Mouse (Mus musculus) heart, postnatal 0 days (tissue): ENCODE measurements around the gene Pafah1b1. TPM values are rescaled to one million over a fixed set of nuclear protein-coding genes. Genes with fewer than 3 reads are reported as not detected.

ENCODE experiments used
- ATAC-seq: fragments of 200-750 bp; cut with Nextera tagmentation; 2 replicates; pipeline ENCODE4 v1.8.0; 2017; ENCODE audit warnings: low read depth, moderate number of reproducible peaks, moderate library complexity; ENCODE audit not compliant: insufficient read depth
- DNase-seq: peaks from one replicate; pipeline ENCODE4 v3.0.0-alpha.2; 2016; ENCODE audit warnings: low spot score
- H3K27ac ChIP-seq: fragments of 300-500 bp; sonication (generic); 2 replicates; pipeline ENCODE4 v1.5.1; 2014; ENCODE audit warnings: low read depth, mild to moderate bottlenecking
- H3K27me3 ChIP-seq: fragments of 300-500 bp; sonication (generic); 2 replicates; pipeline ENCODE4 v1.6.1; 2014; ENCODE audit warnings: low read length, mixed read lengths; ENCODE audit not compliant: control insufficient read depth, insufficient read depth
- H3K36me3 ChIP-seq: fragments of 300-500 bp; sonication (generic); replicated peaks from 2 replicates; pipeline ENCODE4 v1.6.1; 2014; ENCODE audit warnings: low read length, mixed read lengths; ENCODE audit not compliant: control insufficient read depth, insufficient read depth
- H3K4me1 ChIP-seq: fragments of 300-500 bp; sonication (generic); 2 replicates; pipeline ENCODE4 v1.6.1; 2014; ENCODE audit warnings: antibody characterized with exemption; ENCODE audit not compliant: control insufficient read depth, insufficient read depth
- H3K4me2 ChIP-seq: fragments of 300-500 bp; sonication (generic); 2 replicates; pipeline ENCODE4 v1.6.1; 2014; ENCODE audit warnings: low read depth, mild to moderate bottlenecking, low read length, moderate library complexity
- H3K4me3 ChIP-seq: fragments of 300-500 bp; sonication (generic); 2 replicates; pipeline ENCODE4 v1.5.1; 2014; ENCODE audit warnings: low read depth, low read length
- H3K9ac ChIP-seq: fragments of 300-500 bp; sonication (generic); replicated peaks from 2 replicates; pipeline ENCODE4 v1.6.1; 2014; ENCODE audit warnings: low read depth, low read length, mixed read lengths
- H3K9me3 ChIP-seq: fragments of 300-500 bp; sonication (generic); replicated peaks from 2 replicates; pipeline ENCODE4 v1.6.1; 2016; ENCODE audit warnings: low read length; ENCODE audit not compliant: control insufficient read depth
- CTCF ChIP-seq: IDR thresholded peaks from 2 replicates; pipeline ENCODE4 v1.5.1; 2016; ENCODE audit warnings: antibody characterized with exemption, control low read depth, low read depth
- EP300 ChIP-seq: IDR thresholded peaks from 2 replicates; pipeline ENCODE4 v1.6.1; 2016; ENCODE audit warnings: antibody characterized with exemption, low read depth
- WGBS: fragments of 180-500 bp; shearing (Covaris S2); extraction: QIAGEN DNeasy Blood & Tissue Kit; methylation state at CpG from one replicate; pipeline ENCODE4 v1.1.7; 2014; 5-methylcytosine and 5-hydroxymethylcytosine counted together
- polyA plus RNA-seq: library from polyadenylated mRNA; unstranded; fragments of >200 nt; fragmentation: Nextera tagmentation; extraction: Ambion mirVana; gene quantifications from 2 replicates; pipeline ENCODE4 v1.2.1, GENCODE M21; 2015
- total RNA-seq: library from RNA; depleted of rRNA; stranded (reverse); fragments of >200 nt; gene quantifications from 2 replicates; pipeline ENCODE4 v1.2.3, GENCODE M21; 2014; ENCODE audit warnings: low replicate concordance

Pafah1b1 gene
- total and polyA plus RNA-seq, 2 experiments from 2014 or later = 62.9 to 78.4 TPM

- TF ChIP-seq CTCF (no peak), EP300 (no peak)
- ATAC-seq = no peak
- Histone ChIP-seq H3K9ac (peak overlapping the region; percentile 67; the same call in 1 of the 2 replicates), H3K27ac (peak overlapping the region; percentile 90), H3K9me3 (no peaks in the 10 kb centered on the region), H3K27me3 (no peaks in the 10 kb centered on the region), H3K36me3 (peaks cover 16% of the 10 kb centered on the region), H3K4me1 (peaks cover 11% of the 10 kb centered on the region), H3K4me2 (peak overlapping the region; percentile 71), H3K4me3 (peak overlapping the region; percentile 74)
- no peak for DNase-seq
- 81% methylated on average over 9 of the region's 9 CpGs for WGBS
Measured at GRCm38 (mm10) chr11:74770037-74770436, 45.6 kb upstream of the Pafah1b1 start.

- no peak overlapping the region for H3K9ac ChIP-seq
- ATAC-seq (no peak), DNase-seq (no peak)
- peaks cover 11% of the 10 kb centered on the region for H3K4me1 ChIP-seq
- no peaks in the 10 kb centered on the region for H3K36me3 ChIP-seq
- TF ChIP-seq EP300 (no peak), CTCF (peak; percentile 50)
- no peaks in the 10 kb centered on the region for H3K9me3 ChIP-seq
- no peak overlapping the region for H3K4me2 ChIP-seq
- no peaks in the 10 kb centered on the region for H3K27me3 ChIP-seq
- H3K4me3 ChIP-seq = no peak overlapping the region
- WGBS = 37% methylated on average over 6 of the region's 6 CpGs
- H3K27ac ChIP-seq = peak overlapping the region; percentile 58
Measured at GRCm38 (mm10) chr11:74768045-74768444, 43.6 kb upstream of the Pafah1b1 start.

GRCm38 (mm10) chr11:74767469-74767868 lies 43.0 kb upstream of the Pafah1b1 start:
- ATAC-seq = no peak

GRCm38 (mm10) chr11:74763960-74764625 lies 39.6 kb upstream of the Pafah1b1 start:
- Histone ChIP-seq H3K36me3 (no peaks in the 10 kb centered on the region), H3K4me1 (no peaks in the 10 kb centered on the region), H3K4me2 (no peak overlapping the region), H3K9me3 (no peaks in the 10 kb centered on the region), H3K27ac (no peak overlapping the region), H3K4me3 (no peak overlapping the region), H3K9ac (no peak overlapping the region), H3K27me3 (no peaks in the 10 kb centered on the region)
- TF ChIP-seq EP300 = no peak
- TF ChIP-seq CTCF = no peak
- DNase-seq (no peak), ATAC-seq (no peak)
- 69% methylated on average over 10 of the region's 10 CpGs for WGBS

More at GRCm38 (mm10) chr11:74767469-74767868, 43.0 kb upstream of the Pafah1b1 start:
- no peak overlapping the region for H3K4me2 ChIP-seq
- DNase-seq = peak; percentile 46
- WGBS = 38% methylated on average over 4 of the region's 4 CpGs
- H3K27ac ChIP-seq = peak overlapping the region; percentile 58
- H3K4me3 ChIP-seq = no peak overlapping the region
- no peaks in the 10 kb centered on the region for H3K27me3 ChIP-seq
- H3K36me3 ChIP-seq = no peaks in the 10 kb centered on the region
- H3K4me1 ChIP-seq = peaks cover 11% of the 10 kb centered on the region
- no peaks in the 10 kb centered on the region for H3K9me3 ChIP-seq
- TF ChIP-seq EP300 (no peak), CTCF (no peak)
- H3K9ac ChIP-seq = no peak overlapping the region

GRCm38 (mm10) chr11:74761011-74761705 lies 36.7 kb upstream of the Pafah1b1 start:
- no peak overlapping the region for H3K4me2 ChIP-seq
- H3K27me3 ChIP-seq = no peaks in the 10 kb centered on the region
- H3K4me1 ChIP-seq = no peaks in the 10 kb centered on the region
- DNase-seq (no peak), ATAC-seq (no peak)
- H3K4me3 ChIP-seq = no peak overlapping the region
- no peaks in the 10 kb centered on the region for H3K9me3 ChIP-seq
- whole genome bisulfite sequencing = 66% methylated on average over 12 of the region's 12 CpGs
- H3K27ac ChIP-seq = no peak overlapping the region
- no peak for TF ChIP-seq EP300
- no peak for TF ChIP-seq CTCF
- no peaks in the 10 kb centered on the region for H3K36me3 ChIP-seq
- no peak overlapping the region for H3K9ac ChIP-seq
